ENCODE assay signal across 8 mouse cellular contexts in the genomic region with DNA sequence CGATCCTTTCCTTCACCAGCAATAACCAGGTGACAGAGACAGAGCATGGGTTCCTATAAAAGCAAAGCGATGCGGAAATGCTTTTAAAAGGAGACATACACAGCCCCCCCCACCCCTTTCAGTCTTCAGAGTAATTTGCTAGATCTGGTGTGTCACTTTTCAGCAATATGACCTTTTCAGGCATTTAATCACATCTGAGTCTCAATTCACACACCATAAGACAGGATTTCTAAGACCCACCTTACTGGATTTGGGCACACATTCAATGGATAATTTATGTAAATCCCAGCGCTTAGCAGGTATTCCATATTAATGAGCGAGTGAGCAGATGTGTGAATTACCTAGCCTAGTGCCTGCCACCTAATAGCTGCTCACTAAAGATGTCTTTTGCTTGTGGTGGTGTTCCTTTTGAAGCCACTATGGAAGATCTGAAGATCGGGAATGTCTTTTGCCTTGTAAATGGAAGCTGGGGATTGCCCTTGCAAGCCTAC.
A peak's percentile ranks its signal among the peaks of the same experiment; 100 is the strongest.
DNase-seq lines count a peak whose midpoint lies in the region; ATAC-seq and TF ChIP-seq lines count a peak whose summit lies in the region.
"Had no signal": no experiment of that assay in that cellular context is flagged by ENCODE, and none has a peak within 500 bp of the region (broad histone marks: within the 10 kb centered on the region; RNA-seq: fewer than 3 reads in every experiment).

No protein-coding gene starts in this region.

- no peaks in the 10 kb centered on the region for H3K36me3 ChIP-seq in kidney, postnatal 0 days (ENCODE audit: insufficient read depth, low read length)
- H3K36me3 ChIP-seq in forebrain, embryonic 11.5 days (ENCODE audit: control insufficient read depth, insufficient read depth, low read length) = no peaks in the 10 kb centered on the region
- H3K36me3 ChIP-seq in hindbrain, embryonic 16.5 days (ENCODE audit: control insufficient read depth, insufficient read depth, low read length) = no peaks in the 10 kb centered on the region
- H3K36me3 ChIP-seq in midbrain, embryonic 15.5 days (replicated peaks) = no peaks in the 10 kb centered on the region
- H3K36me3 ChIP-seq: G1E had no signal

- no peak overlapping the region for H3K4me3 ChIP-seq in kidney, postnatal 0 days (replicated peaks; ENCODE audit: low read depth, low read length)
- no peak overlapping the region for H3K4me3 ChIP-seq in forebrain, embryonic 11.5 days (ENCODE audit: low read depth, low read length)
- H3K4me3 ChIP-seq in hindbrain, embryonic 16.5 days (ENCODE audit: low read length) = peak overlapping the region; percentile 6; the same call in 1 of the 2 replicates
- H3K4me3 ChIP-seq in midbrain, embryonic 15.5 days = 0 out of 2 replicates have a peak overlapping the region, but pooled peaks have one; percentile 6

- peak overlapping the region; percentile 37 for H3K4me2 ChIP-seq in kidney, postnatal 0 days (ENCODE audit: low read length)
- H3K4me2 ChIP-seq in forebrain, embryonic 11.5 days (ENCODE audit: low read depth, low read length, severe bottlenecking) = peak overlapping the region; percentile 38
- peak overlapping the region; percentile 44 for H3K4me2 ChIP-seq in hindbrain, embryonic 16.5 days (ENCODE audit: low read length)
- H3K4me2 ChIP-seq in midbrain, embryonic 15.5 days = peak overlapping the region; percentile 41

- no peak overlapping the region for H3K27ac ChIP-seq in kidney, postnatal 0 days
- H3K27ac ChIP-seq in forebrain, embryonic 11.5 days (ENCODE audit: low read depth, low read length) = peak overlapping the region; percentile 44; the same call in 1 of the 2 replicates
- H3K27ac ChIP-seq in hindbrain, embryonic 16.5 days (ENCODE audit: low read depth, low read length) = peak overlapping the region; percentile 58; the same call in 1 of the 2 replicates
- peak overlapping the region; percentile 70 for H3K27ac ChIP-seq in midbrain, embryonic 15.5 days

- H3K4me1 ChIP-seq in kidney, postnatal 0 days (replicated peaks; ENCODE audit: insufficient read depth, low read length) = peaks cover 7% of the 10 kb centered on the region; the same call in 1 of the 2 replicates
- H3K4me1 ChIP-seq in forebrain, embryonic 11.5 days (replicated peaks; ENCODE audit: control insufficient read depth, insufficient read depth, low read length) = peaks cover 7% of the 10 kb centered on the region
- H3K4me1 ChIP-seq in hindbrain, embryonic 16.5 days (ENCODE audit: control insufficient read depth, insufficient read depth, low read depth, low read length) = peaks cover 23% of the 10 kb centered on the region
- H3K4me1 ChIP-seq in midbrain, embryonic 15.5 days = peaks cover 30% of the 10 kb centered on the region

- no peaks in the 10 kb centered on the region for H3K27me3 ChIP-seq in kidney, postnatal 0 days (ENCODE audit: insufficient read depth, low read length)
- no peaks in the 10 kb centered on the region for H3K27me3 ChIP-seq in forebrain, embryonic 11.5 days (ENCODE audit: control insufficient read depth, insufficient read depth, low read length)
- no peaks in the 10 kb centered on the region for H3K27me3 ChIP-seq in hindbrain, embryonic 16.5 days (replicated peaks; ENCODE audit: control insufficient read depth, insufficient read depth, low read length)
- H3K27me3 ChIP-seq in midbrain, embryonic 15.5 days (replicated peaks) = no peaks in the 10 kb centered on the region

- ATAC-seq in kidney, postnatal 0 days (replicated peaks; ENCODE audit: low FRiP score, low read depth) = no peak
- peak; percentile 64 for ATAC-seq in forebrain, embryonic 11.5 days (replicated peaks; ENCODE audit: low FRiP score)
- peak; percentile 46; the same call in 1 of the 2 replicates for ATAC-seq in hindbrain, embryonic 16.5 days
- peak; percentile 60 for ATAC-seq in midbrain, embryonic 15.5 days (replicated peaks)

- 32% methylated on average over 6 of the region's 6 CpGs for WGBS in kidney, postnatal 0 days
- 11% methylated on average over 6 of the region's 6 CpGs for WGBS in forebrain, embryonic 11.5 days
- 19% methylated on average over 6 of the region's 6 CpGs for WGBS in hindbrain, embryonic 16.5 days
- WGBS in midbrain, embryonic 15.5 days = 7% methylated on average over 6 of the region's 6 CpGs

- TF ChIP-seq CTCF in kidney, postnatal 0 days (IDR thresholded peaks at IDR 0.05; ENCODE audit: low read depth) = no peak

- DNase-seq in kidney, postnatal 0 days (ENCODE audit: low spot score) = no peak
- no peak for DNase-seq in kidney, adult 8-10 months
- no peak for DNase-seq in forebrain, embryonic 11.5 days (ENCODE audit: low spot score)
- no peak for DNase-seq in right cerebral cortex, adult 18-20 months
- DNase-seq in urinary bladder, adult 2 months (ENCODE audit: low spot score) = no peak

- no peaks in the 10 kb centered on the region for H3K9me3 ChIP-seq in kidney, postnatal 0 days (replicated peaks; ENCODE audit: low read length)
- no peaks in the 10 kb centered on the region for H3K9me3 ChIP-seq in forebrain, embryonic 11.5 days (ENCODE audit: control insufficient read depth, low read length)
- H3K9me3 ChIP-seq in hindbrain, embryonic 16.5 days (ENCODE audit: control insufficient read depth, low read length) = no peaks in the 10 kb centered on the region
- H3K9me3 ChIP-seq in midbrain, embryonic 15.5 days = no peaks in the 10 kb centered on the region

- H3K9ac ChIP-seq in kidney, postnatal 0 days (ENCODE audit: low read depth, low read length) = no peak overlapping the region
- no peak overlapping the region for H3K9ac ChIP-seq in forebrain, embryonic 11.5 days (ENCODE audit: low read length)
- peak overlapping the region; percentile 29 for H3K9ac ChIP-seq in hindbrain, embryonic 16.5 days (ENCODE audit: low read depth, low read length)
- H3K9ac ChIP-seq in midbrain, embryonic 15.5 days = peak overlapping the region; percentile 11; the same call in 1 of the 2 replicates

Comparison
In these comparisons a context has a peak if more than half of its experiments do, and no peak if none do; other contexts are left out.
1. H3K4me3 ChIP-seq: peak in hindbrain, embryonic 16.5 days (single experiment) and midbrain, embryonic 15.5 days (single experiment); none in kidney, postnatal 0 days (single experiment) and forebrain, embryonic 11.5 days (single experiment).
2. H3K9ac ChIP-seq: peak in hindbrain, embryonic 16.5 days (single experiment) and midbrain, embryonic 15.5 days (single experiment); none in kidney, postnatal 0 days (single experiment) and forebrain, embryonic 11.5 days (single experiment).
3. Peak in every context shown above with its lines, with median percentiles within 50 percentile points of each other: H3K4me2 ChIP-seq.